Mouse (Mus musculus) telencephalon, adult 2 months (tissue): ENCODE results near the gene Map3k14.

Experiments
- DNase-seq: peaks from one replicate; pipeline ENCODE4 v3.0.0-alpha.2; 2011; ENCODE audit warnings: low read depth, low spot score

The Map3k14 gene

GRCm38 (mm10) chr11:103272888-103273287 is 5.6 kb upstream of the Map3k14 start:
- no peak for DNase-seq

GRCm38 (mm10) chr11:103271979-103272378 is 4.7 kb upstream of the Map3k14 start:
- DNase-seq = no peak

DNA sequence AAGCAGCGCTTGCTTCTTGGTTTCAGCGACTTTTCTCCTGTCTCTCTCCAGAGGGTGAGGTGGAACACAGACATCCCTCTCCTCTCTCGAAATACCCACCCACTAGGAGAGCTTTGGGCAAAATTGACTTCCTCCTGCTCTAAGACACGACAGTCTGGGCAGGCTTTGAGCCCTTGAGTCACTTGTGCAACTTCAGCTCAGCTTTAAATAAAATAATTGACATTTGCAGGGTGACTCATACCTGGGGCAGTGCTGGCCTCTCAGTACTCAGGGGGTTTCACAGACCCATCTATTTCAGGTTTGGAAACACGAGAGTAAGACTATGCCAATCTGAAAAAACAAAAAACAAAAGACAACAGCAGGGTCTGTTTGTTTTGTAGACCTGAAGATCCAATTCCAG is 2.2 kb upstream of the Map3k14 start:
- DNase-seq = no peak

GRCm38 (mm10) chr11:103268905-103269304 is 1.6 kb upstream of the Map3k14 start:
- DNase-seq = no peak

GRCm38 (mm10) chr11:103268350-103268749 is 1.1 kb upstream of the Map3k14 start:
- DNase-seq = no peak

DNA sequence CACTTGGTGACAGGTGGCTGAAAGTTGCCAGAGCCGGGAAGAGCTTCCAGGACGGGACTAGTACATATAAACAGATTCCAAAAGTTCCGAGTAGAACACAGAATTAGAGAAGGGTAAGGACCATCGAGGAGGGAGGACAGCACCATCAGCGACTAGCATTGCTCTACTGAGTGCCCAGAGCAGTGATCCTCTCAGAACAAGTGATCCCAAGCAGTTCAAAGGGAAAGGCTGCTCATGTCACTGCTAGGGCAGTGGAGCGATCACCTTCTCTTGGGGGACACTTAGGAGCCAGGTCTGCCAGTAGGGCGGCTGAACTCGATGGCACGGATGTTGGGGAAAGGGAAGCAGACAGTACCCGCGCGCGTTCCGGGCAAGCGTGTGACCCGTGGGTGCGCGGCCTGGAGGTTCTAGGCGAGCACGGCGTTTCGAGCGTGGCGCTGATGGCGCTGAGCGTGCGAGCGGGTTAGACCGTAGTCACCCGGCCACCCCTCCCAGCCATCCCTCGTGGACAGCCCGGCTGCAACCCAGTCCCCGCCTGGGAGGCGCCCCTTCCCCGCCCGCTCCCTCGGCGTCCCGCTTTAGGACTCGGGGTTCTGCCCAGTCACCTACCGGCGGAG is 435 bp downstream of the Map3k14 start:
- DNase-seq = no peak

DNA sequence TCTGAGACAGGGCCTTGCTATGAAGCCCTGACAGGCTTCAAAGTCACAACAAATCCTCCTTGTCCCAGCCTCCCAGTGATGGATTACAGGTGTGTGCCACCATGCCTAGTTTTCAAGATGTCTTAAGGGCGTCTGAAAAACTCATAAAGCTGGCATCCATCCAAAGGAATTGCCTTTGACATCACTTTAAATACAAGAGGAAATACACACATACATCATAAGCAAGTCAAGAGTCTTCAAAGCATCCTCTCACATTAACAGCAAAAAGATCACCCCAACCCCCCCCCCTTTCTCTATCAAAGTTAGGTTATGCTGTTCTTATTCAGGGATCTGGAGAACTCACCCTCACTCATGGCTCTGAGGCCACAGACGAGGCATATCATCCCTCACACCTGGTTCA is 1.4 kb downstream of the Map3k14 start:
- no peak for DNase-seq

DNA sequence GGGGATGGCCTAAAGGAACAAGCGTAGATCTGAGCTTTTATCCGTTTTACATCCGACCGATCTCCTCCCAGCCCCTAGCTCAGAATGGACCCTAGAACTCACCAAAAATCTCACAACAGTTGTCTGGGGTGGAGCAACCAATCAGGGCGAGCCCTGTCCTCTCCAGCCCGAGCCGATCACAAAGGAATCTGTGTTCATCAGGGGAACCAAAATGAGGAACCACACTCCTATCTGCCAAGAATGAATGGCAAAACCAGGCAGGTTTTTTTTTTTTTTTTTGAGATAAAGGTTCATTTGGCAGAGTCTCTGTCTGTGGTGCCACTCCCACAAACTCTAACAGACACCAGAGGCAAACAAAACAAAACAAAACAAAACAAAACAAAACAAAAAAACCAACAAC is 2.1 kb downstream of the Map3k14 start:
- no peak for DNase-seq

GRCm38 (mm10) chr11:103264427-103265005 is 2.8 kb downstream of the Map3k14 start:
- DNase-seq = no peak

- DNase-seq = no peak
Observed at GRCm38 (mm10) chr11:103263551-103263950, 3.7 kb downstream of the Map3k14 start.

GRCm38 (mm10) chr11:103262412-103263267 is 4.6 kb downstream of the Map3k14 start:
- no peak for DNase-seq

DNA sequence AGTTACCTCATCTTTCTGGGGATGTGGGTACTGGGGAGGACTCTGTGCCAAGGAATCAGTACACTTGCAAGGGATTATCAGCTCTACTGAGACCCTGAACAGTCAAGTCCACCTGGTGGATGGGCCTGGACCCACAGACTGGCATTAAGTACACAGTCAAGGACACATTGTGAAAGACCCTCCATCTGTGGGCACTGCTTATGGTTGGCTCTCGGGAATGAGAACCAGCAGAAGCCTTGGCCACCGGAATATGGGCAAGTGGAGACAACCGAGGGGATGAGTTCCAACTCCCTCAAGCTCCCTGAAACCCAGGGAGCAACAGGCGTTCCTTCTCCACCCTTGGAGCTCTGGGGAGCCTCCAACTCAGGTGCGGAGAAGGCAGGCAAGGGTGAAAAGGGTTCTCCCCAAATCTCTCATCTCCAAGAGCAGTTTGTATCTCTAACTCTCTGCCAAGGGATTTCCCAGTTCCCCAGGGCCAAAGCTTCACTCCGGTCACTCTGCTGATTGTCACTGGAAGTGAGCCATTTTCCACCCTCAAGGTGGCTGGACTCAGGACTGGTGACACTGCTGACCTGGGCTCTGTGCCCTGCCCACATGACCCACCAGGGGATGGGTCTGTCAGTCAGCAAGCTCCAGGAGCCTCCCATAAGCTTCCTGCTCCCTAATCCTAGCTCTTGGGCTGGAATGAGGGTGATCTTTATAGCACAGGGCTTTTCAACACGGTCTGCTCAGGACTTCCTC is 5.4 kb downstream of the Map3k14 start:
- no peak for DNase-seq

- no peak for DNase-seq
Observed at GRCm38 (mm10) chr11:103260515-103261192, 6.6 kb downstream of the Map3k14 start.

DNA sequence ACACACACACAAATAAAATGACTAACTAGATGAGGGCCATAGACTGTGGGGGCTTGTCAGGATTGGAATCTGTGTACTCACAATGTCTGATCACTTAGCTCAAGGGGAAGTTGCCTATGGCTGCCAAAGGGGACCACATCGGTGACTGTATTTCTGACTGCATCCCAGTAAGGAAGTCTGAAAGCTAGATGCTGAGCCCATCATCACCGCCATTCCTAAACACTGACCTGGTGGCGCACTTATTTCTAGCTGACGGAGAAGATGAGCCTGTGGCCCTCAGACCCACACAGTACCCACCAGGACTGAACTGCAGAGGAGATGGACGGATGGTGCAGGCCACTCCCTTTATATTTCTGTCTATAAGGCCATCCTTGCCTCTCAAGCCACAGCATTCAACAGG is 7.2 kb downstream of the Map3k14 start:
- no peak for DNase-seq

- no peak for DNase-seq
Observed at GRCm38 (mm10) chr11:103257938-103258481, 9.3 kb downstream of the Map3k14 start.

- no peak for DNase-seq
Observed at GRCm38 (mm10) chr11:103253605-103254004, 13.7 kb downstream of the Map3k14 start.

- no peak for DNase-seq
Observed at GRCm38 (mm10) chr11:103252380-103252779, 14.9 kb downstream of the Map3k14 start.

GRCm38 (mm10) chr11:103250324-103250723 is 16.9 kb downstream of the Map3k14 start:
- no peak for DNase-seq

DNA sequence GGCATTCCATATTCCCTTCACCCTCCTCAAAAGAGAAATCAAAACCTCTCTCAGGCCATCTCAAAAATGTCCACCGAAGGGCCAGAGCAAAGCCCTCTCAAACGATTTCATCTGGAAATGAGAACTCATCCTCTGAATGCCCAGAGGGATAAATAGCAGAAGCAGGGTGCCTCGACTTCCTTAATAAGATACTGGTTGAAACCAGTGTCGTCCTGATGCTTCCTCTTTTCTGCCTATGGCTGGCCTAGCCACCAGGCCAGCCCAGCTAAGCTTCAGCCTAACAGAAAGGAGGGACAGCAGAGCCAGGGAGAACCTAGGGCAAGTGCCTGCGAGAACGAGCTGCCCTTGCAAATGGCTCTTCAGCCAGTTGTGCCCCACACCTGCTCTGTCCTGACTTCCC is 17.8 kb downstream of the Map3k14 start:
- no peak for DNase-seq

- no peak for DNase-seq
Observed at GRCm38 (mm10) chr11:103248837-103249236, 18.4 kb downstream of the Map3k14 start.

DNA sequence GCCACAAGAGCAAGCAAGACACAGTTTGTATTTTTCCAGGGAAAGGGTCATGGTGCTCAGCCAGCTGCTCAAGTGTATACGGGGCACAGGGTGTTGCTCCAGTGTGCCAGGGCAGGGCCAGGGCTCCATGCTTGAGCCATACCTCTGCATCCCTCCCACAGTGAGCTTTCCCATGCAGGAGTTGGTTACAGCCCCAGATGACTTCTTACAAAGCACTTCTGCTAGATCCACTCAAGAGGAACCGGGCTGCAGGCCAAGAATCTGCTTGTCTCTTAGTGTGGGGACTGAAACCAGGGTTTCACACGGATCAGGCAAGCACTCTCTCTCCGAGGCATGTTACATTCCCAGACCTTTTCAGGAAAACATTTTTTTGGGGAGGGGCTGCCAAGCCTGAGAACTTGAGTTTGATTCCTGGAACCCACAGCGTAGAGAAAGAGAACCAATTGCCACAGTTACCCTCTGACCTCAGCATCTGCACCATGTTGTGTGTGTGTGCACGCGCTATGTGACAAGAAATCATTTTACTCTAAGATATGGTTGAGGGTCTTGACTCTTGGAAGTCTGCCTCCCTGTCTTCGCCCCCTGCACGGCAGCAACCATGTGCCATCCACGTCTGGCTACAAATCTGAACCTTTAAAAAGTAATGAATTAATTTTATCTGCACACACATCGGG is 19.6 kb downstream of the Map3k14 start:
- DNase-seq = peak; percentile 80
